Mouse (Mus musculus) heart, postnatal 36 days (tissue): ENCODE measurements around the gene Stap2. TPM values are rescaled to one million over a fixed set of nuclear protein-coding genes. Genes with fewer than 3 reads are reported as not detected.
A peak's percentile ranks its signal among the peaks of the same experiment; 100 is the strongest.

Experiments used
- DNase-seq, 2 experiments: peaks; one replicate each; pipeline ENCODE4 v3.0.0; 2021 to 2022
- intact Hi-C: fragments of 180-260 bp; cut with DNase I; formaldehyde crosslinking; loops from one replicate; pipeline ENCODE4 v1.15.1; 2025
- total RNA-seq, 2 experiments: library from RNA; stranded (reverse); gene quantifications; 2 replicates each; pipeline ENCODE4 v1.2.3; 2021

Gene Stap2
- total RNA-seq, 2 experiments from 2014 or later = 15.5 to 16.4 TPM

- intact Hi-C loops = loop anchor here (5.0 kb wide), 1 partner anchor 51 kb away; the partner anchor contains the start of gene Yju2
- DNase-seq = peak; percentile 87 to 88
These were observed 3.1 kb upstream of the Stap2 start for GRCm38 (mm10) chr17:56008356-56009087.

- no peak for DNase-seq
- intact Hi-C loops = loop anchor here (5.0 kb wide), 1 partner anchor 50 kb away; the partner anchor contains the start of gene Yju2
These were observed 2.3 kb upstream of the Stap2 start for GRCm38 (mm10) chr17:56007444-56008355.

- intact Hi-C loops = loop anchor here (5.0 kb wide), 1 partner anchor 50 kb away; the partner anchor contains the start of gene Yju2
- DNase-seq = no peak
These were observed 1.6 kb upstream of the Stap2 start for GRCm38 (mm10) chr17:56006956-56007355.

DNA sequence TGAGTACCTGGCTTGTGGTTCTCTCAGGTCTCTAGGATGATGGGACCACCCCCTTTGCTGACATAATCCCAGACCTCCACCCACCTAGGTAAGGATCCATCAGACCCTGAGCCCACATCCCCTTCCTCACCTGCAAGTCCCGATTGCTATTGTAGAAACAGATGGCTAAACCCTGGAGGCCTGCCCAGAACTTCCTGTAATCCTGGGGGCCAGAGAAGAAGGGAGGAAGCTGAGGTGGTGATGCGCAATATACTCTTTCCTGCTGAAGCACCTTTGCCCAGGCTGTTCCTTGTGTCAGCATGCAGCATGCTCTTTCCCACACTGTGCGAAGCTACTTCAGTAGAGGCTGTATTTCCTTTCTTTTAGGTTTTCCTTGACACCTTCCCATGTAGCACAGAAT lies 2.4 kb downstream of the Stap2 start:
- intact Hi-C loops = no loop called here
- no peak for DNase-seq

- intact Hi-C loops = no loop called here
- no peak for DNase-seq
These were observed 5.4 kb downstream of the Stap2 start for GRCm38 (mm10) chr17:55999794-56000499.

- intact Hi-C loops = no loop called here
- peak in 1 of 2 experiments; percentile 29 for DNase-seq
These were observed 9.4 kb downstream of the Stap2 start for GRCm38 (mm10) chr17:55996007-55996406.

DNA sequence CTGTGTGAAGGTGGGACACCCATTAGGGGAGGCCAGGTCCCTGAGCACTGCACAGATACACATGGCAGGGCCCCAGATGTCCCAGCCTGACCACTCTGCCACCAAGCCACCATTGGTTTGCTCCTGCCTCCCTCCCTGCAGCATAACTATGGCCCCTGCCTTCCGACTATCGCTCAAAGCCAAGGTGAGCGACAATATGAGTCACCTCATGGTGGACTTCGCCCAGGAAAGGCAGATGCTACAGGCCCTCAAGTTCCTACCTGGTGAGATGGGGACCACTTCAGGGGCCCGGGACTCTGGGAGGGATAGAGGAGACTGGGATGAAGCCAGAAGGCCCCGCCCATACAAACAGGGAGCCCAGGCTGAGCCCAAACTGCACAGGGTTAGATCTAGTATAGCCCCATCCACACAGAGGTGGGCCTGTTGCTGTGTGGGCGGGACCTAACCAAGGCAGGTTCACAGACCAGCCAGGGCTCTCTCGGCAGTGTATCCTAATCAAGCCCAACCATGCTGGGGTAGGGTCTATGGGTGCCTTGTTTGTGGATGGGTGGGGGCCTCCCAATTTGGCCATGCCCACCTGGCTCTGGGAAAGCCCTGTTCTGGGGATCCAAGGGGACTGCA lies 15.0 kb downstream of the Stap2 start:
- intact Hi-C loops = no loop called here
- DNase-seq = no peak

GRCm38 (mm10) chr17:55986030-55986961 lies 19.1 kb downstream of the Stap2 start, which contains the start of gene Fsd1:
TSS of gene Fsd1 (plus strand) at chr17:55986509.
- intact Hi-C loops = no loop called here
- peak; percentile 23 to 44 for DNase-seq

DNA sequence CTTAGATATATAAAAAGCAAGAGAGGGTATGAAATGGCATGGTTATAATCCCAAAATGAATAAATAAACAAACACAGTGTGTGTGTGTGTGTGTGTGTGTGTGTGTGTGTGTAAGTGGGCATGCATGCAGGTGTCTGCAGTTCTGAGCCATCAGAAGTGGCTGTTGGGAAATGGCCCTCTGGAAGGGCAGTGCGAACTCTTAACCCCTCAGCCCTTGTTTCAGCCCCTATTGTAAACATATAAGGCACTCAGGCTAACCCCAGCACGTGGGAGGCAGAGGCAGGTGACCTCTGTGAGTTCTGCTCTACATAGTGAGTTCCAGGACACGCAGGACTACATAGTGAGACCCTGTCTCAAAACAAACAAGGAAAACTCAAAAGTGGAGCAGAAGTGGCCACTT lies 28.1 kb downstream of the Stap2 start:
- intact Hi-C loops = no loop called here

GRCm38 (mm10) chr17:55976255-55976862 lies 29.0 kb downstream of the Stap2 start:
- DNase-seq = peak; percentile 74 to 83
- intact Hi-C loops = loop anchor here (1.0 kb wide), 1 partner anchor 34 kb away; no protein-coding TSS in a partner anchor

More for the DNA sequence above, 28.1 kb downstream of the Stap2 start:
- DNase-seq = no peak

- DNase-seq = no peak
- intact Hi-C loops = no loop called here
These were observed 33.9 kb downstream of the Stap2 start for GRCm38 (mm10) chr17:55971453-55971852.

DNA sequence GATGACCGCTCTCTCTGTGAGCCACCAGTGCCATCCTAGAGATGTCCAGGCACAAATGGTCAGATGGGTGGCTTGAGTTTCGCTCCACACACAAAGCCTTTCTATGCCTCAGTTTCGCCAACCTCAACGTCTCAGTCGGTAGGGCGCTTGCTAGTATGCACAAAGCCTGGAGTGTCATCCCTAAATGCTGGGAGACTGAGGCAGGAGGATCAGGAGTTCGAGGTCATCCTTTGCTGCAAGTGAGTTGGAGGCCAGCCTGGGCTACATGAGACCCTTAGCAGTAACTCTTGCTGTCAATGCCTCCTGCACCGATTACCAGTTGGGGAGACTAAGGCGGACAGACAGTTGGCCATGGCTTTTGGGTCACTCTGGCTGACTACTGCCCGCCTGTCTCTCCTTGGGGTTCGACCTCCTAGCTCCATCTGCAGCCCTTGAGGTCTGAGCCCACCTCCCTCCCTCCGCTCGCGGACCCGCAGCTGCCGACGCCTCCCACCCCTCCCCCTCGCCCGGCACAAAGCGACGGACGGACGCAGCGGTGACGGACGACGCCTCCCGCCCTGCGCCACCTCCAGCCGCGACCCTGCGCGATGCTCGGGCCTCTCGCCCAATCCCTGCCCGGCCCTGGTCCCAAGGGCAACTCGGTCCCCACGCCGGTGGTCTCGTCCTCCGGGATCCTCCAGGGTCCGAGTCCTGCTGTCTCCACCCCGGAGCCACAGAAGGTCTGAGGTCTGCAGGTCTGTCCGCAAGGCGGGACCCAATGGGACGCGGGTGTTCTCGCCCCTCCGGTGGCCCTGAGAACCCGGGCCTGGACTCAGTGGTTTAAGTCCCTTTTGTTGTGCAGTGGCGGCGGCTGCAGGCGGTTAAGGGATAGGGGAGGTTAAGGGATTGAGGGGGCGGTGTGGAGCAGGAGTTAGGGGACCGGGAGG lies 35.2 kb downstream of the Stap2 start, which contains the start of gene Shd:
TSS of gene Shd (plus strand) at position 502 of the 926 bp plus-strand sequence.
- intact Hi-C loops = no loop called here
- DNase-seq = peak in 1 of 2 experiments; percentile 24

DNA sequence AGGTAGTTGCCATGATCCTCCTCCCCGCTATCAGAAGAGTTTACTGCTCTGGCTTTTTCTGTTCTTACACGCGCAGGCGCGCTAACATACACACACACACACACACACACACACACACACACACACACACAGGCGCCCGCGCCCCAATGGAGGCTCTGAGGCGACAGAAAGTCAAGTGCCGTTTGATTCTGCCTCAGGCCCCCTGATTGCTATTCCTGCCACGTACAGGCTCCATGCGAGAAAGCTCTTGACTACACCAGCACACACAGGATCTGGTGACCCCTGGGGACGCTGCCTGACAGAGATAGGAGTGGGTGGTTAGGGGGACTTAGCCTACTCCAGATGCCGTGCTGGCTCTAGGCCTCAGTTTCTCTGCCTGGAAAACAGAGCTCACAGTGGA lies 35.8 kb downstream of the Stap2 start:
- DNase-seq = no peak
- intact Hi-C loops = no loop called here

- peak in 1 of 2 experiments; percentile 31 for DNase-seq
- intact Hi-C loops = no loop called here
These were observed 37.2 kb downstream of the Stap2 start for GRCm38 (mm10) chr17:55968210-55968609.

DNA sequence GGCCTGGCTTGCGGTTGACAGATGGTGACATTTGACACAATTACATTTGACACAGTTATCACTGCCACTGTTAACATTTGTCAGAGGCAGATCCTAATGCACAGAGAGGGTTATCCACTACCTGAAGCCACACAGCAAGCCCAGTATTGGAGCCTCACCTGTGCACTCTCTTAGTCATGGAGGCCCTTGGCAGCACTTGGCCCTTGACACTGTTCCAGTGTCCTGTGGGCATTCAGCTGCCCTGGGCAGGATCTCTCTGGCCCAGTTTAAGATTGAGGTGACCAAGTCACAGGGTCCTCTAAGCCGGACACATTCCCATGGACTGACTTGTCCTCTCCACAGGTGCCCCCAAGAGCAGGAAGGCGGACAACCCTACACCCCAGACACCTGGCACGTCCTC lies 38.2 kb downstream of the Stap2 start:
- intact Hi-C loops = no loop called here
- DNase-seq = no peak

- intact Hi-C loops = no loop called here
- no peak for DNase-seq
These were observed 40.4 kb downstream of the Stap2 start for GRCm38 (mm10) chr17:55964996-55965395.

DNA sequence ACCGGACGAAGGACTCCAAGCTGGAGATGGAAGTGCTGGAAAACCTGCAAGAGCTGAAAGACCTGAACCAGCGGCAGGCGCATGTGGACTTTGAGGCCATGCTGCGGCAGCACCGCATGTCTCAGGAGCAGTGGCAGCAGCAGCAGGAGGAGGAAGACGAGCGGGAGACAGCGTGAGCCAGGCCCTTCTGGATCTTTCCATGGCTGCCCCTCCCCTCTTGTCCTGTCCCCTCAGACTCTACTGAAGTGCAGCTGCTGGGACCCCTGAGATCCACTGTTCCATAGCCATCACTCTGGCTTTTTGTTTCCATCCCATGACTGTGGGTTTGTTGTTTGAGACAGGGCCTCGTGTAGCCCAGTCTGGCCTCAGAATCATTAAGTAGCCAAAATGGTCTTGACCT lies 40.9 kb downstream of the Stap2 start:
- intact Hi-C loops = no loop called here
- no peak for DNase-seq
